Mouse (Mus musculus) gastrocnemius, adult 8-10 months (tissue): Measurements from ENCODE around the gene Caln1. TPM values are rescaled to one million over a fixed set of nuclear protein-coding genes. Genes with fewer than 3 reads are reported as not detected.

ENCODE experiments used
- DNase-seq, 2 experiments: peaks; one replicate each; pipeline ENCODE4 v3.0.0; 2022; ENCODE audit warnings: low spot score in 2 of 2
- total RNA-seq, 4 experiments: library from RNA; stranded (reverse); gene quantifications; 2 replicates each; pipeline ENCODE4 v1.2.4; 2022

The Caln1 gene
- total RNA-seq = under 1 TPM in 2 of 4 experiments, not detected in 2; 0.02 to 0.05 TPM

- no peak for DNase-seq
These were observed at the start of gene Caln1 for GRCm38 (mm10) chr5:130369237-130369636. TSS of gene Caln1 (plus strand) at chr5:130369455.

- DNase-seq = no peak
These were observed 49.5 kb upstream of the Caln1 start for GRCm38 (mm10) chr5:130319783-130320182.

- no peak for DNase-seq
These were observed 48.8 kb upstream of the Caln1 start for GRCm38 (mm10) chr5:130320485-130320884.

DNA sequence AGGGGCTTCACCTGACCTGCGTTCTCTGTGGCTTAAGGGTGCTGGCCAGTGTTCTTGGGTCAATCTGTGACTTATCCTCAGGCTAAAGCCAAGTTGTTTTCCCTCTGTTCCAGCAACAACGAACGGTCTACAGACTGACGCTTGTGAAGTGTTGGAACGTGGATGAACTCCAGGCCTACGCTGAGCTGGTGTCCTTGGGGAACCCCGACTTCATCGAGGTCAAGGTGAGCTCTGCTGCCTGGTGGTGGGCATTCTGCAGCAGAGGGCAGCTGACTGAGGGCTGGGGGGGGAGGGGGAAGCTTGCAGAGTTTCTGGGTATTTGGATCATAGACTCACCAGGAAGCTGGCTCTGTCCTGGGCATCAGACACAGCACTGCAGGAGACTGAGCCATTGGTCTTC, 43.8 kb upstream of the Caln1 start:
- no peak for DNase-seq

DNA sequence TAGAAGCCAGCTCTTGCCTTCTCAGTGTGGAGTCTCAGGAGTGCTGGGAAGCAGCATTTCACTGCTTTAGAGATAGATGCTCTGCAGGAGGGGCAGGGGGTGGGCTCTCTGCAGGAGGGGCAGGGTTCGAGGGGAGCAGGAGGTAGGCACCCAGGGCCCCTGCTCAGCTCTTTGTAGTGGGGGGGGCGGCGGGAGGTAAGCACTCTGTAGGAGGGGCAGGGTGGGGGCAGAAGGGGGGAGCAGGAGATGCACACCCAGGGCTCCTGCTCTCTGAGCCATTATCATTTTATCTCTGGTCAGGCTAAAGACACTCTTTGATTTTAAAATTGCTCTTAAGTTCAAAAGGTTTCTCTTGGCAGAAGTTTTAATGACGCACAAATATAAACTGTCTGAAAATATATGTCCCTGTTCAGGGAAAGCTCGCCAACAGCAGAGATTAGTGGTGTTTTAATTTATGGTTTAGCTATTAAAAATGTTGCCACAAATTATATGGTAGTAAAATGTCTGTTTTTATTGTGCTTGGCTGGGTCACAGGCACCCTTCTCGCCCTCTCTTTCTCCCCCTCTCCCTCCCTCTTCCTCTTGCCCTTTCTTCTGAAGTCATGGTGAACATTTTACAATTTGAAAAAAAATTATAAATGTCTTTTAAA, 41.5 kb upstream of the Caln1 start:
- no peak for DNase-seq

DNA sequence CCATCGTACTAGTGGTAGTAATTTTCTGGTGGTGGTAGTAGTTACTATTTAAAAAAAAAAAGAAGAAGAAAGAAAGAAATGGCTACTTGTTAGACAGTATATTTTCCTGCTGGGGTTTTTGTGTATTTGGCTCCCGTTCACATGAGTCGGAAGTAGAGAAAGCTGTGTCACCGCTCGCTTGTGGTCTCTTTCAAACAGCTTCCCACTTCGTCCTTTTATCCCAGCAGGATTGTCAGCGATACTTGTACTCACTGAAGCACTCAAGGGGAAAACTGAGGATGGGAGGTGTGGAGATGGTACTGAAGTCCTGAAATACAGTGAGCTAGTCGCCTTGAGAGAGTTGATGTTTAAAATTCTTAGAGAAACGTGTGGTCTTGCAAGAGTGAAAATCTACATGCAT, 40.9 kb upstream of the Caln1 start:
- no peak for DNase-seq

GRCm38 (mm10) chr5:130329889-130330288, 39.4 kb upstream of the Caln1 start:
- no peak for DNase-seq

GRCm38 (mm10) chr5:130330801-130331200, 38.5 kb upstream of the Caln1 start:
- no peak for DNase-seq

- DNase-seq = no peak
These were observed 38.0 kb upstream of the Caln1 start for GRCm38 (mm10) chr5:130331206-130331605.

GRCm38 (mm10) chr5:130333566-130333965, 35.7 kb upstream of the Caln1 start:
- DNase-seq = no peak

DNA sequence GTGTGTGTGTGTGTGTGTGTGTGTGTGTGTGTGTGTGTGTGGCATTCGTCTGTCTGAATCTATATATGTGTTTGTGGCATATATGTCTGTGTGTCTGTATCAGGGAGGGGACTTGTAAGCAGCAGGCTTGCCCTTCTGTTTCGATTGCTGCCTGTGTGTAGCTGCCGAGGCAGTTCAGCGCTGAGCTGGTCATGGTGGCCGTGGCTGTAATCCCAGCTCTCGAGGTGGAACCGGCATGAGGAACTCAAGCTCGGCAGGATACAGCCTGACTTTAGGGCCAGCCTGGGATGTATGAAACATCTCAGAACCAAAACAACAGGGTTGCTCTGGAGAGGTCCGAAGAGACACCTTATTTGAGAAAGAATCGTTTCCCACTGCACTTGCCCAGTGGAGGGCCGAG, 35.3 kb upstream of the Caln1 start:
- DNase-seq = no peak

DNA sequence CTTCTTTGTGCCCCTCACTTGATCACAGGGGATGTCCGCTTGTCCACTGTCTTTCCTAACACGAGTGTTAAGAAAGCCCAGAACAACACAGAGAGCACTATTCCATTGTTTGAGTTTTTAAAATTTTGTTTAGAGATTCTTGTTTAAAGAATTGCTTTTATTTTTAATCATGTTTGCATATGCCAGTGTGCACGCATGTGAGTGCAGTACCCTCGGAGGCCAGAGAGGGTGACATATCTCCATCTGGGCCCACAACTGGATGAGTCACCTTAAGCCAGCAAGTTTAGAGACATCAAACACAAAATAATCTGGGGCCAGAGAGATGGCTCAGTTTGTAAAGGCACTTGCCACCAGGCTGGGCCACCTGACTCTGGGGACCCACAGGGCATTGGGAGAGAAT, 33.8 kb upstream of the Caln1 start:
- no peak for DNase-seq

DNA sequence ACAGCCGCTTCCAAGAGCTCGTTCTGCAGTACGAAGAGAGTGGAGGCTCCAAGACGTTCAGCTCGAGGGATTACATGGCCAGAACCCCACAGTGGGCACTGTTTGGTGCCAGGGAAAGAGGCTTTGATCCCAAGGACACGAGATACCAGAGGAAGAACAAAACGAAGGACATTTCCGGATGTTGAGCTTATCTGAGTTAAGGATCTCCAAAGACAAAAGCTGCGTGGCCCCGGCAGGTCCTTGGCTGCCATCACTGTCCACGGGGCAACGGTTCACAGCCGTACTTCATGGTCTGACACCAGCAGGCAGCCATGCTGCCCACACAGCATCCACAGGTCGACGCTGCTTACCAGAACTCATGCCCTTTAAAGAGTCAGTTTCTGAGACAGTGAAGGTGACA, 28.6 kb upstream of the Caln1 start:
- no peak for DNase-seq

GRCm38 (mm10) chr5:130344999-130345398, 24.3 kb upstream of the Caln1 start:
- DNase-seq = no peak

DNA sequence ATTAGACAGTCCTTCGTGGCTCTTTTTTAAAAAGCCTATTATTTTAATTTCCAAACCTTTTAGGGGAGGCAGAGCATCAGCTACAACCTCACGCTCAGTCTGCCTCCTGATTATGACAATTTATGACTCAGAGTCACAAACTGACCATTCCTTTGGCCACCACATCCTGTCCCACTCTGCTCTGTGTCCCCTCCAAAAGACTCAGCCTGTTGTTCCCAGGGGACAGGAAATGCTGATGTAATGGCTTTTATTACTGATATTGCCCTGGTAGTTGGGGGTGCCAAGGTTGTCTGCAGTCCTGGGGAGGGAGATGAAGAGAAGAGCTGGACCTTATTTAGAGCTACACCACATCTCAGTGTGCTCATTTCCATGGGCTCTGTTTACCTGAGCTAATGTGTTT, 23.4 kb upstream of the Caln1 start:
- no peak for DNase-seq

DNA sequence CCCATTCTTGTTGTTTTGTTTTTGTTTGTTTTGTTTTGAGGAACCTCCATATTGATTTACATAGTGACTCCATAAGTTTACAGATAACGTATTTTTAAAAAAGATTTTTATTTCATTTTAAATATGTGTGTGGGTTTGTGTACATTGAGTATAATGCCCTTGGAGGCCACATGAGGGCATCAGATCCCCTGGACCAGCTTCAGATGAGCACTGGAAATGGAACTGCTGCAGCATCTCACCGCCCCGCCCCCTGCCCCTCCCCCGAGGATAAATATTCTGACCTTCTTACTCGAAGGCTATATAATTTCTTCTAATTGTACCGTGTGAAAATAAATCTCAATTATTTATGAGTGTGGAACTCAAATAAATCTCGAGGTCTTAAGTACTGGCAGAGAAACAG, 14.0 kb upstream of the Caln1 start:
- DNase-seq = no peak

- no peak for DNase-seq
These were observed 6.1 kb upstream of the Caln1 start for GRCm38 (mm10) chr5:130363111-130363510.

- DNase-seq = no peak
These were observed 5.5 kb upstream of the Caln1 start for GRCm38 (mm10) chr5:130363773-130364172.

DNA sequence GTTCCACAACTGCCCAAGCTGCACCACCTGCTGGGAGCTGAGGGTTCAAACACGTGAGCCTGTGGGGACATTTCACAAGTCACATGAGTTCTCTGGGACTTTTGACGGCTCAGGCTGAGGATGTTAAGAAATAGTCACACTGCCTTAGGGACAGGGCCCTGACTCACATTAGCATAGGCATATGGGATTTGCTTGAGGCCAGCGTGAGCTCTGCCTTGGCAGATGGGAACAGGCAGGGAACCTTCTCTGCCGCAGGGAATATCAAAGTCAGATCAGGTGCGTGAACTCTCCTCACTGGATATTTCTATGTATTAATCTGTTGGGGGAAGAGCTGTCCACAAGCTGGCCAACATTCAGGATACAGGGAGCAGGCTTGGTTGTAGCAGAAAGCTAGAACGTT, 1.0 kb upstream of the Caln1 start:
- no peak for DNase-seq

DNA sequence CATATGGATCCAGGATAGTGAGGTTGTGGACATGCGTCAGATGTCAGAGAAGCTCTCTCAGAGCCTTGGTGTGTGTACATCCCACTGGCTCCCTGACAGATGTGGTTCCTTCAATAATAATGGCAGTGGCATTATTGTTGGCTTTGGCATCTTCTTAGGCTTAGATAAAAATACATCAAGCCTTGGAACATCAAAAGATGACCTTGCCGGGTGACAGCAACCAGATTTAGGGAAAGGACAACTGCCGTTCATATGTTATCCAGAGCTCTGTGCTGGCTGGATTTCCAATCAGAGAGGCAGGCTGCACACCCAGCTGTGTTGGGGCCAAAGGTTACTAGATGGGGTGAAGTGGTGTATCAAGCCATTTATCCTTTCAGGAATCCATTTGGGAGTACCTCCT, 6.2 kb downstream of the Caln1 start:
- DNase-seq = no peak

DNA sequence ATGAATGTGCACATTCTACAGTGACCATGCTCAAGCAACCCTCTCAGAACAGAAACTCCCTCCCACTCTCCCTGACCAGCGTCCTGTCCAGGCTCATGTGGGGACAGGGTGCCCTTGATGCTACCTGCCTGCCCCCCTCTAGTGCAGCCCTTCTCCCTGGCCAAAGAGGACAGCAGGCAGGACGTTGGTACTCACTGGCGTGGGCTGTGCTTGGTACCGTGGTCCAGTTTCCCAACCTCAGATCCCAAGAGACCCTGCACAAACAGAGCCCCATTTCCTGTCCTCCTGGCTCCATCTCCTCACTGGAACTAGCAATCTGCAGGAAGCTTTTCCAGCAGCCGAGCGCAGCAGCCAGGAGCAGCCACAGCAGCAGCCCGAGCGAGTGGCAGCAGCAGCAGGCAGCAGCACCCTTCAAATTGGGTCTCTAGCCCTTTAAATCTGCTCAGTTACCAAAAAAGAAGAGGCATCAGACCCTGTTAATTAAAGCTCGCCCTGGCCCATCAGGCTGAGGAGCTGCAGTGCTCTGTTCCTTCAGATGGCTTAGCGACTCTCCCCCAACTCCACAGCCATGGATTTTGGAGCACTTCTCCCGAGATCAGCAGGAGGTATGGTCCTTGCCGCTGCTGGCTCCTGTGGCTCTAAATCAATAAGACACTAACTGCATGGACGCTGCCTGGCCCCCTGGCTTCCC, 15.1 kb downstream of the Caln1 start, which contains the start of gene A330070K13Rik:
A330070K13Rik (minus strand) TSS at position 410 of the 691 bp plus-strand sequence.
- no peak for DNase-seq

- no peak for DNase-seq
These were observed 17.2 kb downstream of the Caln1 start for GRCm38 (mm10) chr5:130386418-130386817.
